Mouse (Mus musculus): ENCODE measurements around the gene Hcrtr2. TPM values are rescaled to one million over a fixed set of nuclear protein-coding genes. Genes with fewer than 3 reads are reported as not detected.

Gene Hcrtr2
- total RNA-seq, 1 experiment from 2014 or later = not detected

DNA sequence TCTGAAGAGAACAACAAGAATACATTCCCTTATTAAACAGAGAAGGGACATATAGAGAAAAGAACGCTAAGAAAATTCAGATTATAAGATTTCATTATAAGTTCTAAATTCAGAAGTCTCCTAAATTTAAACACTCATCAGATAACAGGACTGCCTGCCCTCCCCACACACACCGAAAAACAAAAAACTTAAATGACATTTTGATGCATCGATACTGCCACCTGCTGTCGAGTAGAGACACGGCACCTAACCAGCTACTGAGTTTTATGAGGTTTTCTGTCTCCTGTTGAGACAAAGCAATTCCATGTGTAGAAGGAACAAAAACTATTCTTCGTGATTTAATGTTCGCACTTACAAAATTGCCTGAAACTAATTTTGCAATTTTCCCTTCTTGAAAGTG lies 87.0 kb downstream of the Hcrtr2 start:
- ATAC-seq (replicated peaks; ENCODE audit: low read depth, poor library complexity, severe bottlenecking) = peak; percentile 96

DNA sequence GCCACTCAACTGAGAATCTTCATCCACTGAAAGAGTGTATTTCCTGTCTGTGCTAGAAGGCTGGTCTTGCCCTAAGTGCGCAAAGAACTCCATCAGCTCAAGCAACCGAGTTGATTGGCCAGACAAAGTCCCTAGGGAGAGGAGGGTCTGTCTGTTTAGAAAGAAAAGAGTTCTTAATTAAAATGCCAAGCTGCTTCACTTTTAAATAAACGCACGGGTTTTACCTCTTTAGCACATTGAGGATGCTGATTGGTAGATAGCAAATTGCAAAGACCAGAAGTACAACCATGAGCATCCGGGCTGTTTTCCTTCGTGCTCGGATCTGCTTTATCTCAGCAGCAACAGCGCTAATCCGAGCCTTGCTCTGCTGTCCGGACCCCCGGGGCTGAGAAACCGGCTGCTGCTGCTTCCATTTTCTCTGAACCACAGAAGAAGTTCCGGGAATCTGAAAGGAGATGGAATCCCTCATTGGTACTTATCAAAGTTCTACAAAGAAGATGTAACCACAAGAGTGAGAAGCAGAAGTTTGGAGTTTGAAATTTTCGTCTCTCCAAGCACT lies 87.6 kb downstream of the Hcrtr2 start:
- ATAC-seq (replicated peaks; ENCODE audit: low read depth, poor library complexity, severe bottlenecking) = peak; percentile 58

DNA sequence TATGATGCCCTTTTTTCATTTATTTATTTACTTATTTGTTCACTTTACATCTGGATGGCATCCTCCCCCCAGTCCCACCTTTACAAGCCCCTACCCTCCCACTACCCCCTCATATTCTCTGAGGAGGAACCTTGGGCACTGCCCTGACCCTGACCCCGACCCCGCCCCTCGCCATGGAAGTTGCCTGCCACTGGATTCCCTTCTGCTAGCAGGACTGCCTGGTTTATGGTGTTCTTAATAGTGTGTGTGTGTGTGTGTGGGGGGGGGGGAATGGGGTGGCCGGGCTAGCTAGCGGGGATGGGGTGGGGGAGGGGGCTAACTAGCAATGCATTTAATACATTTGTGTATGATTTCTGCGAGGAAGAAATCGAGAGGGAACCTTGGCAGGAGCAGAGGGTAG lies 88.8 kb downstream of the Hcrtr2 start:
- no peak for ATAC-seq (replicated peaks; ENCODE audit: low read depth, poor library complexity, severe bottlenecking)

DNA sequence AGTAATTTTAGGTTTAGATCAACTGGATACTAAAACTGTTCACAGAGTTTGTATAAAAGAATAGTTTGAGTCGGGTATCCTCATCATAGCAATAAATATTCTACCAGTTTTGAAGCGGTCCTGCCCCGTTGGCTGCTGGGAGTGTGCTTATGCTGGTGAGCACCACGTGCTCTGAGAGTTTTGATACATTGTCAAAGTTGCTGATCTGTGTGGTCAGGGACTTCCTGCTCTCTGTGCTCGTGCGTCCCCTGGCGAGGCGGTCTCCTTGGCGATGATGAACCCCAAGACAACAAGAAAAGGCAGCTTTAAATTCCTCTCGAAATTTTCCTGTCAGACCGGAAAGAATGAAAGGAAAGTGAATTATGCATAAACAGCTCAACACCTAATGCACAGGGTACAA lies 93.3 kb downstream of the Hcrtr2 start:
- ATAC-seq (replicated peaks; ENCODE audit: low read depth, poor library complexity, severe bottlenecking) = peak; percentile 100

DNA sequence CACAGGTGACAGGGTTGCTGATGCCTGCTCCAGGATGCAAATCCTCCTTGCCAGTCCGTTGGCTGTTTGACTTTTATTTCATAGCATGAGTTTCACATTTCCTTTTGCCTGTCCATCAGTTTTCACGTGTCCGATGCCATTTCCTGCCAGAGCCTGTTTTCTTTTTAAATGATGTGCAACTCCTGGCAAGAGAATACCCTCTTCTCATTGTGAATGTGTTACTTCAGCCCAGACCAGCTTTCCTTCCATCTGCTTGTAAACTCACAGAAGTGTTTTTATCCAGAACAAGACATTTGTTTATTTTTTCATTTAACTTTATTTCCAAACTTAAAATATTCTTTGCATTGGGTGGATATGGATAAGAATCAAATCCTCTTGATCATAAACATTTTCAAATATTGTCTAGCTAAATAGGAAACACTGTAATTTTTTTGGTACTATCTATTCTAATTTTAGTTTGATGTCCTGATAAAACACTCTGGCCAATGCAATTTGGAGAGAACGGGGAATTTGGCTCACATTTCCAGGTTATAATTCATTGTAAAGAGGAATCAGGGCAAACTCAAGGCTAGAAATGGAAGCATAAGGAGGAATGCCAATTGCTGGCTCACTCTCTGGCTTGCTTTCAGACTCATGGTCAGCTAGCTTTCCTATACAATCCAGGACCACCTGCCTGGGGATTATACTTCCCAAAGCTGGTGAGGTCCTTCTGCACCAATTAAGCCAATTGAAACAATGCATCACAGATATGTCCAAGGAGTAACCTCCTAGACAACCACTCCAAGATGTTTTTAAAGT lies 106.3 kb downstream of the Hcrtr2 start:
- ATAC-seq (replicated peaks; ENCODE audit: low read depth, poor library complexity, severe bottlenecking) = no peak

DNA sequence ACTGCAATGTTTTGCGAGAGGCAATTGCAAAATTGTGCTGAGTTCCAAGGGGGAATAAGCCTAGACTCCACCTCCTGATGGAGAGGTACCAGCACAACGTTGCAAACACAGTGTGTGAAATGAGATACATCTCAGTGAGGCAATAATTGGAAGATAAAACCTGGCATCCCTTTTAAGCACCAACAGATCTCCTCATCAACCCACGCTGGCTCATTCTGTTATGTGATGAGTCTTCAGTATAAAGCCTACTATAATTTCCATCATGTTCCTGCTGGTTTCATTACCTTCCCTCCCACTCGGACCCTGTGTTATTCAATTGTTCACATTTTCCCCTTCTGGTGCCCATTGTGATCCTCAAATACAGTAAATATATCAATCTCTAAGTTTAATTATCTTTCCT lies 109.0 kb downstream of the Hcrtr2 start:
- no peak for ATAC-seq (replicated peaks; ENCODE audit: low read depth, poor library complexity, severe bottlenecking)

DNA sequence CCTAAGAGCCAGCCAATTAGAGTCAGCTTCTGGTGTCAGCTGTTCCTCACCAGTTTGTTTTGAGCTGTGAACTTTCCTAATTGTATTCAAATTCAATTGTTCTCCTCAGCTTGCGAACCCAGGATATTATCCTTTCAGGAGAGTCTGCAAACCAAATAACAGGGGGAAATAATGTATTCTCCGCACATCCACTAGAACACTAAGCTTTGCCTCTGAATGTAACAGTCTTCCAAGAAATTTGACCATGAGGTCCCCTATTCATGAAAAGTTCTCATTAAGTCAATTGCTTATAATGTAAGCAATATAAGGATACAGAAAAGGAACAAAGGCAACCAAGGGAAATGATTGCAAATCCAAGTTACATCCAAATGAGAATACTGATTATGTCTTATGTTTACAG lies 110.1 kb downstream of the Hcrtr2 start, which contains the start of gene Gfral:
Gfral (minus strand) TSS at position 101 of the 400 bp plus-strand sequence.
- no peak for ATAC-seq (replicated peaks; ENCODE audit: low read depth, poor library complexity, severe bottlenecking)

DNA sequence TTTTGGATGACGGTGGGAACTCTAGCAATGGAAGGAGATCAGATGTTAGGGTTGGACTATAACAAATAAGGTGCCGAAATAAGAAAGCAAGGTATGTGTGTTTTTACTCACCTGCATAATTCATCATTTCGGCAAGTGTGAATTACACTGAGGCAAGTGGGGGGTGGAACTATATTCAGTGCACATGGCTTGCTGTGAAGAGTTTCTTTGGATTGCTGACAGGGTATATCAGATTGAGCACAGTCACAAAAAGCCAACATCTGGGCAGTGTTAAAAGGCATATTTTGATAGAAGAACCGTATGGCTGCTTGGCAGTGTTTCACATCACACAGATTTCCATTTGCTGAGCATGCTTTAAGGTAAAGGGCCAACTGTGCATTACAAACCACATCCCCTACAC lies 126.7 kb downstream of the Hcrtr2 start:
- ATAC-seq (replicated peaks; ENCODE audit: low read depth, poor library complexity, severe bottlenecking) = no peak

DNA sequence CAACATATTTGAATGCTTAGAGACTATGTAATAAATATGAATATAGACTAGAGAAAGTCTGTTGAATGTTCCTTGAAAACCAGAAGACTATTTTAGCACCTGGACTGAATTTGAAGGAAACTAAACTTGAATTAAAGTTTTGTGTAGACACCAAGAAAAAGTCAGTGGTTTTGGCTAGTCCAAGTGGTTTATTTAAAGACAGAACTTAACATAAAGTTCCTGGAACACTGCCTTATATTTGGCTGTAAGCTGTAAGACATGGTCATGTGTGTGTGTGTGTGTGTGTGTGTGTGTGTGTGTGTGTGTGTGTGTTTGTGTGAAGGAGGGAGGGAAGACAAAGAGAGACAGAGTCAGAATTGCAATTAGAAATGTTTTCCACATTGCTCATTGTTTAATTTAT lies 144.4 kb downstream of the Hcrtr2 start:
- no peak for ATAC-seq (replicated peaks; ENCODE audit: low read depth, poor library complexity, severe bottlenecking)

Other genes with a start within 250 kb of the Hcrtr2 start
- not detected in 2 replicates for gene Gfral, start 110.2 kb downstream of the Hcrtr2 start, total RNA-seq (2017)
- gene Fam83b, start 243.3 kb upstream of the Hcrtr2 start, total RNA-seq (2017) = not detected in 2 replicates